Mouse (Mus musculus) testis, adult 2 months (tissue): Measurements from ENCODE around the gene Olfr672.

Source experiments
- CTCF ChIP-seq: fragments of 200-500 bp; IDR thresholded peaks from 2 replicates; pipeline ENCODE4 v1.5.1; 2012; ENCODE audit warnings: low read depth, mild to moderate bottlenecking, inconsistent platforms, low read length, moderate library complexity; ENCODE audit not compliant: control insufficient read depth, insufficient read depth, insufficient replicate concordance
- POLR2A ChIP-seq: fragments of 200-500 bp; IDR thresholded peaks from 2 replicates; pipeline ENCODE4 v1.6.1; 2012; ENCODE audit warnings: low read depth, mild to moderate bottlenecking, inconsistent platforms, low read length, moderate library complexity; ENCODE audit not compliant: control insufficient read depth

DNA sequence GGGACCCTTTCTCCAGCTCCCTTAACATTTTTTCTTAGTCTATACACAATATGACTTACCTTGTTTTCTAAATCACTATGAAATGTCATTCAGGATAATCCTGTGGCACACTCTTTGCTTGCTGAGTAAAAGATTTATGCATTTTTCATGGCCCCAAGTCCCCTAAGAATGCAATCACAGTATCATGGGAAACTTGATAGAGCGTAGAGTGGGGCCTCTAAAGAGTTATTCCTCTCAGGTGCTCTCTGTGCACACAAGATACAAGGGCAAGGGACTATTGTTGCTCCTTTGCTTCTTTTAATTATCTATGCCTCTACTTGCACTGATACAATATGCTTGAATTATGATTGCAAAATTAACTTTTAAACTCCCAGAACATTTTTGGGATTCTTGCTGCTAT is 26.5 kb upstream of the Olfr672 start, which contains the start of gene Olfr675:
- TF ChIP-seq CTCF (no peak), POLR2A (no peak)
